Mouse (Mus musculus) lung, embryonic 16.5 days (tissue): ENCODE measurements around the gene BC028528. TPM values are rescaled to one million over a fixed set of nuclear protein-coding genes. Genes with fewer than 3 reads are reported as not detected.

ENCODE experiments used
- ATAC-seq: fragments of 200-750 bp; cut with Nextera tagmentation; 2 replicates; pipeline ENCODE4 v1.8.0; 2017; ENCODE audit warnings: low read depth, mild to moderate bottlenecking, moderate library complexity
- H3K27ac ChIP-seq: fragments of 300-500 bp; sonication (generic); 2 replicates; pipeline ENCODE4 v1.5.1; 2014; ENCODE audit warnings: mild to moderate bottlenecking, control low read depth, low read length
- H3K27me3 ChIP-seq: fragments of 300-500 bp; sonication (generic); 2 replicates; pipeline ENCODE4 v1.6.1; 2014; ENCODE audit warnings: low read depth, low read length, mixed read lengths; ENCODE audit not compliant: control insufficient read depth, insufficient read depth
- H3K36me3 ChIP-seq: fragments of 300-500 bp; sonication (generic); 2 replicates; pipeline ENCODE4 v1.6.1; 2014; ENCODE audit warnings: low read length; ENCODE audit not compliant: control insufficient read depth, insufficient read depth
- H3K4me1 ChIP-seq: fragments of 300-500 bp; sonication (generic); replicated peaks from 2 replicates; pipeline ENCODE4 v1.6.1; 2014; ENCODE audit warnings: low read length, mixed read lengths; ENCODE audit not compliant: control insufficient read depth, insufficient read depth
- H3K4me2 ChIP-seq: fragments of 300-500 bp; sonication (generic); 2 replicates; pipeline ENCODE4 v1.6.1; 2014; ENCODE audit warnings: low read depth, low read length, control low read depth
- H3K4me3 ChIP-seq: fragments of 300-500 bp; sonication (generic); 2 replicates; pipeline ENCODE4 v1.5.1; 2014; ENCODE audit warnings: mild to moderate bottlenecking, low read length, control low read depth
- H3K9ac ChIP-seq: fragments of 300-500 bp; sonication (generic); 2 replicates; pipeline ENCODE4 v1.6.1; 2014; ENCODE audit warnings: low read length, control low read depth
- H3K9me3 ChIP-seq: fragments of 300-500 bp; sonication (generic); 2 replicates; pipeline ENCODE4 v1.6.1; 2016; ENCODE audit warnings: low read length; ENCODE audit not compliant: control insufficient read depth
- WGBS: fragments of 180-500 bp; shearing (Covaris S2); extraction: QIAGEN DNeasy Blood & Tissue Kit; methylation state at CpG from one replicate; pipeline ENCODE4 v1.1.7; 2014; 5-methylcytosine and 5-hydroxymethylcytosine counted together
- polyA plus RNA-seq: library from polyadenylated mRNA; unstranded; fragments of >200 nt; fragmentation: Nextera tagmentation; extraction: Ambion mirVana; gene quantifications from 2 replicates; pipeline ENCODE4 v1.2.1, GENCODE M21; 2015

The BC028528 gene
- polyA plus RNA-seq, 1 experiment from 2014 or later: 81.5 TPM

DNA sequence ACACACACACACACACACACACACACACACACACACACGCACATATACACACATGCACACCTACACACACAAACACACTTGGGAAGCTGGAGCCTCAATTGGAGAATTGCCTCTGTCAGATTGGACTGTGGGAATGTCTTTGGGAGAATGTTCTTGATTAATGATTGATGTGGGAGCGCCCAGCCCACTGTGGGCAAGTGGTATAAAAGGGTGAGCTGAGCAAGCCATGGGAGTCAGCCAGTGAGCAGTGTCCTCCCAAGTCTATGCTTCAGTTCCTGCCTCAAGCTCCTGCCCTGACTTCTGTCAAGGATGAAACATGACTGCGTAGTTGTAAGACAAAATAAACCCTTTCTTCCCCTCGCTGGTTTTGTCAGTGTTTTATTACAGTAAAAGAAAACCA, 4.2 kb downstream of the BC028528 start:
- no peak overlapping the region for H3K4me2 ChIP-seq
- H3K4me1 ChIP-seq: peaks cover 14% of the 10 kb centered on the region
- H3K27ac ChIP-seq: no peak overlapping the region
- ATAC-seq: no peak
- H3K9me3 ChIP-seq: no peaks in the 10 kb centered on the region
- 81% methylated on average over 4 of the region's 4 CpGs for WGBS
- no peaks in the 10 kb centered on the region for H3K27me3 ChIP-seq
- H3K9ac ChIP-seq: no peak overlapping the region
- H3K36me3 ChIP-seq: peaks cover 10% of the 10 kb centered on the region
- no peak overlapping the region for H3K4me3 ChIP-seq

- H3K4me2 ChIP-seq: no peak overlapping the region
- no peaks in the 10 kb centered on the region for H3K27me3 ChIP-seq
- H3K9me3 ChIP-seq: no peaks in the 10 kb centered on the region
- no peak overlapping the region for H3K4me3 ChIP-seq
- H3K27ac ChIP-seq: no peak overlapping the region
- H3K36me3 ChIP-seq: peaks cover 10% of the 10 kb centered on the region
- 82% methylated on average over 5 of the region's 5 CpGs for WGBS
- H3K4me1 ChIP-seq: peaks cover 12% of the 10 kb centered on the region
- no peak for ATAC-seq
- H3K9ac ChIP-seq: no peak overlapping the region
Measured at GRCm38 (mm10) chr3:95884400-95884799, 7.4 kb downstream of the BC028528 start.

- peak overlapping the region; percentile 40 for H3K9ac ChIP-seq
- H3K27ac ChIP-seq: no peak overlapping the region
- no peak for ATAC-seq
- peak overlapping the region; percentile 99 for H3K4me2 ChIP-seq
- no peaks in the 10 kb centered on the region for H3K27me3 ChIP-seq
- H3K9me3 ChIP-seq: no peaks in the 10 kb centered on the region
- peaks cover 10% of the 10 kb centered on the region for H3K36me3 ChIP-seq
- H3K4me1 ChIP-seq: peaks cover 12% of the 10 kb centered on the region
- H3K4me3 ChIP-seq: peak overlapping the region; percentile 58
- WGBS: 3% methylated on average over 24 of the region's 24 CpGs
Measured at GRCm38 (mm10) chr3:95882816-95883425, 8.9 kb downstream of the BC028528 start.

DNA sequence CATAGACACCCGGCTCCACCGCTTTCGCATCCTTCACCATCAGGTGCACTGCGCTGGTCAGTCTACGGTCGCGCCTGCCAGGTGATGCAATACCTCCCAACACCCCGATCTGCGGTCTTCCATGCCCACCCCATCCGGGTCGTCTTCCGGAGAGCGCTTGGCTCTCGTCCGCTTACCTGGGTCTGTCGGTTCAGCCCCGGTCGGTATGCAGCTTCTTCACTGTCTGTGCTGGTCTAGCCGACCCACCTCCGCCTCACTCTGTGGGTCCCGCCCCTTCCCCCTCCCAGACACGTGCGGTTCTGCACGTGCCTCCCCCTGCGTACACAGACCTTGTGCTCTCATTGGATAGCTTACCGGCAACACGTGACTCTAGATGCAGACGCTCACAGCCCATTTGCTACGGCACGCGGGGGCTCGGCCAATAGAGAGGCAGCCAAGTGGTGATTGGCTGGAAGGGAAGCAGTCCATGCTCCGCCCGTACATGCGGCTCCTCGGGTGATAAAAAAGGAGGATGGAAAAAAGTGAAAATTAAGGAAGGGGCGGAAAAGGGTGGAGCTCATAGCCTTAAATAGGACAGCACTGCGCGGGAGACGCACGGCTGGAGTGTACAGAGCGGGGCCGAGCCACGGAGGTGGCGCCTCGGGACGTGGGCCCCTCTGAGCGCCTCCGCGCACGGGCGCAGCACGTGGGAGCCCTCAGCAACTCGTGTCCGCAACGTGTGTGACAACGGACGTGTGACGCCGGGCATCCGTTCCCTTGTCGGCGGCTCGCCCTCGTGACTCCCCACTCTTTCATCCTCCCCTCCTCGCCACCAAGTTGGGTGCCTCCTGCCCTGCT, 9.6 kb downstream of the BC028528 start, which contains the start of gene Ciart:
Gene Ciart, minus strand, starts transcription at position 273 of the 837 bp plus-strand sequence.
- H3K4me1 ChIP-seq: peaks cover 12% of the 10 kb centered on the region
- peak within 1 kb of the TSS; percentile 99 for H3K4me2 ChIP-seq
- peaks cover 9% of the 10 kb centered on the region for H3K36me3 ChIP-seq
- peak within 1 kb of the TSS; percentile 49 for H3K9ac ChIP-seq
- under 1% methylated on average over 57 of the region's 66 CpGs for WGBS
- peak within 1 kb of the TSS; percentile 58 for H3K4me3 ChIP-seq
- H3K27ac ChIP-seq: no peak within 1 kb of the TSS
- H3K27me3 ChIP-seq: no peaks in the 10 kb centered on the region
- H3K9me3 ChIP-seq: no peaks in the 10 kb centered on the region
- ATAC-seq: peak; percentile 99

GRCm38 (mm10) chr3:95879063-95879462, 12.7 kb downstream of the BC028528 start:
- no peak overlapping the region for H3K4me3 ChIP-seq
- H3K9ac ChIP-seq: no peak overlapping the region

DNA sequence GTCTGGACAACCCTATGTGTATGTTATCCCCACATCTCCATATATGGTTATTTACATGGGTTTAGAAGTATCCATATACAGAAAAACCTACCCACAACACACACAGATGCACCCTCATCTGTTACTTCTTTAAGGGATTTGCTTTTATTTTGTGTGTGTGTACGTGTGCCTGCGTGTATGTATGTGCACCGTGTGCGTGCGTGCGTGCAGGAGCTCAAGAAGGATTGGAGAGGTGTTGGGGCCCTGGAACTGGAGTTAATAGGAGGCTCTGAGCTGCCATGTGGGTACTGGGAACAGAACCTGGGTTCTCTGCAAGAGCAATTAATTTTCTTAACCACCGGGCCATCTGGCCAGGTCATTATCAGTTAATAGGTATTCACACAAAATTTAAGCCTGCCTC, 19.8 kb downstream of the BC028528 start:
- H3K27me3 ChIP-seq: no peaks in the 10 kb centered on the region
- no peak for ATAC-seq
- peak overlapping the region; percentile 78 for H3K9ac ChIP-seq
- H3K4me1 ChIP-seq: peaks cover 10% of the 10 kb centered on the region
- H3K27ac ChIP-seq: no peak overlapping the region
- H3K4me2 ChIP-seq: peak overlapping the region; percentile 74
- H3K4me3 ChIP-seq: peak overlapping the region; percentile 80
- H3K36me3 ChIP-seq: peaks cover 12% of the 10 kb centered on the region
- H3K9me3 ChIP-seq: no peaks in the 10 kb centered on the region
- WGBS: 63% methylated on average over 7 of the region's 7 CpGs

More at GRCm38 (mm10) chr3:95879063-95879462, 12.7 kb downstream of the BC028528 start:
- Histone ChIP-seq H3K9me3 (no peaks in the 10 kb centered on the region), H3K4me2 (no peak overlapping the region), H3K36me3 (peaks cover under 1% of the 10 kb centered on the region; the same call in 1 of the 2 replicates), H3K27me3 (no peaks in the 10 kb centered on the region), H3K4me1 (peaks cover 12% of the 10 kb centered on the region), H3K27ac (no peak overlapping the region)
- no peak for ATAC-seq
- WGBS: 84% methylated on average over 4 of the region's 4 CpGs

DNA sequence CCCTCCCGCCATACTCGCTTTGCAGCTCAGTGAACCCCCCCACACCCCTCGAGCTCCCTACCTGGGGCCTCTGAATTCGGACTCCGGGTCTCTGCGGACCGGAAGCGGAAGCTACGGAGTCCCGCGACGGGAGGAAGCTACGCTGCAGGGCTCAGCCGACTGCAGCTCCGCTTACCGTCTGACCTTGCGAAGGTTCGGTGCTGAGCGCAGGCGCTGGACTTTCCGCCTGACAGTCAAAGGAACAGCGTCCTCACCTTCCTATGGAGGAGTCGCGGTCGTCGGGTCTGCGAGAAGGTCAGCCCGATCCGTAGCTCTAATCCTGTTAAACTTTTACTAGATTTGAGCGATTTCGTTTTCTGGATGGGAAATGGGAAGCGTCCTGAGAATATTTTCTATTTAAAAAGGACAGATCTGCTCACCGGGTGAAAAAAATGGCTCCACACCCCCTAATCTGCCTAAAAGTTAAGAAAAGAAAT, 20.4 kb downstream of the BC028528 start, which contains the start of gene Mrps21:
Gene Mrps21, minus strand, starts transcription at position 128 of the 476 bp plus-strand sequence.
- no peaks in the 10 kb centered on the region for H3K9me3 ChIP-seq
- H3K4me3 ChIP-seq: peak within 1 kb of the TSS; percentile 80
- no peaks in the 10 kb centered on the region for H3K27me3 ChIP-seq
- H3K4me2 ChIP-seq: peak within 1 kb of the TSS; percentile 74
- peaks cover 14% of the 10 kb centered on the region for H3K36me3 ChIP-seq
- peak within 1 kb of the TSS; percentile 78 for H3K9ac ChIP-seq
- H3K4me1 ChIP-seq: peaks cover 10% of the 10 kb centered on the region
- H3K27ac ChIP-seq: peak within 1 kb of the TSS; percentile 81
- WGBS: under 1% methylated on average over 33 of the region's 33 CpGs
- peak; percentile 98 for ATAC-seq

DNA sequence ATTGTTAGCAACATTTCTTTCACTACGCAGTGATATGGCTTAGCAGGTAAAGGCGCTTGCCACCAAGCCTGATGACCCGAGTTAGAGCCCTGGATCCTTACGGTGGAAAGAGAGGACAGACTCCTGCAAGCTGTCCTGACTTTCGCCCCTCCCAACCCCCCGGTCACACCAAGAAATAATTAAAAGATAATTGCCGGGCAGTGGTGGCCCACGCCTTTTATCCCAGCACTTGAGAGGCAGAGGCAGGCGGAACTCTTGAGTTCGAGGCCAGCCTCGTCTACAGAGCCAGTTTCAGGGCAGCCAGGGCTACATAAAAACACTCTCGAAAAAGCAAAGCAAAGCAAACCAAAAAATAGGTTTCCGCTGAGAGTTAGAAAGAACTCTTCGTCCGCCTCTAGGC, 20.8 kb downstream of the BC028528 start:
- ATAC-seq: peak; percentile 26; the same call in 1 of the 2 replicates

GRCm38 (mm10) chr3:95867408-95867807, 24.4 kb downstream of the BC028528 start:
- Histone ChIP-seq H3K4me3 (no peak overlapping the region), H3K9ac (no peak overlapping the region), H3K36me3 (peaks cover 28% of the 10 kb centered on the region), H3K27me3 (no peaks in the 10 kb centered on the region), H3K9me3 (no peaks in the 10 kb centered on the region), H3K4me1 (peaks cover 9% of the 10 kb centered on the region), H3K4me2 (no peak overlapping the region), H3K27ac (no peak overlapping the region)
- 91% methylated on average over 2 of the region's 2 CpGs for WGBS
- ATAC-seq: no peak

More for the DNA sequence above, 20.8 kb downstream of the BC028528 start:
- Histone ChIP-seq H3K9me3 (no peaks in the 10 kb centered on the region), H3K27ac (peak overlapping the region; percentile 81), H3K27me3 (no peaks in the 10 kb centered on the region), H3K4me2 (peak overlapping the region; percentile 74), H3K4me1 (peaks cover 10% of the 10 kb centered on the region), H3K36me3 (peaks cover 14% of the 10 kb centered on the region), H3K4me3 (peak overlapping the region; percentile 80), H3K9ac (peak overlapping the region; percentile 78)
- WGBS: 3% methylated on average over 15 of the region's 15 CpGs
